Mouse (Mus musculus): ENCODE measurements around the gene Stk39.

- TF ChIP-seq GATA1 (IDR thresholded peaks at IDR 0.05; ENCODE audit: low read length): no peak
- TF ChIP-seq TAL1 (IDR thresholded peaks at IDR 0.05; ENCODE audit: low read length): no peak
These were observed 107.7 kb downstream of the Stk39 start for GRCm38 (mm10) chr2:68364181-68364900.

Data from erythroblast, embryonic 14.5 days (primary cell).